Mouse (Mus musculus): ENCODE data around the gene Ikzf4. TPM values are rescaled to one million over a fixed set of nuclear protein-coding genes. Genes with fewer than 3 reads are reported as not detected.
"Not testable (repeated sequence)": the region's sequence is repeated elsewhere in the genome, so short reads cannot be mapped to it uniquely, and the experiment has no call there.

Gene Ikzf4
- total RNA-seq, 2 experiments from 2014 or later, result 0.87 to 2.2 TPM

GRCm38 (mm10) chr10:128639999-128640398, 5.8 kb downstream of the Ikzf4 start:
- no peak for DNase-seq

GRCm38 (mm10) chr10:128637011-128637410, 8.8 kb downstream of the Ikzf4 start:
- DNase-seq, result no peak

- DNase-seq, result no peak
These were observed 9.2 kb downstream of the Ikzf4 start for GRCm38 (mm10) chr10:128636561-128636960.

GRCm38 (mm10) chr10:128635697-128636096, 10.1 kb downstream of the Ikzf4 start:
- no peak for DNase-seq

- no peak for DNase-seq
These were observed 14.2 kb downstream of the Ikzf4 start for GRCm38 (mm10) chr10:128631571-128631970.

GRCm38 (mm10) chr10:128630306-128630705, 15.5 kb downstream of the Ikzf4 start:
- not testable (repeated sequence) for DNase-seq

- no peak for DNase-seq
These were observed 16.0 kb downstream of the Ikzf4 start for GRCm38 (mm10) chr10:128629746-128630145.

GRCm38 (mm10) chr10:128627398-128628317, 18.1 kb downstream of the Ikzf4 start:
- no peak for DNase-seq

GRCm38 (mm10) chr10:128626311-128627310, 19.2 kb downstream of the Ikzf4 start, which contains the start of gene Rps26:
TSS of gene Rps26 (minus strand) at chr10:128626747.
- peak; percentile 91 for DNase-seq

GRCm38 (mm10) chr10:128625287-128625894, 20.4 kb downstream of the Ikzf4 start:
- DNase-seq, result no peak

GRCm38 (mm10) chr10:128623106-128623613, 22.6 kb downstream of the Ikzf4 start:
- not testable (repeated sequence) for DNase-seq

GRCm38 (mm10) chr10:128622702-128623101, 23.1 kb downstream of the Ikzf4 start:
- no peak for DNase-seq

- no peak for DNase-seq
These were observed 23.7 kb downstream of the Ikzf4 start for GRCm38 (mm10) chr10:128621986-128622520.

GRCm38 (mm10) chr10:128620241-128620640, 25.6 kb downstream of the Ikzf4 start:
- no peak for DNase-seq

- not testable (repeated sequence) for DNase-seq
These were observed 26.6 kb downstream of the Ikzf4 start for GRCm38 (mm10) chr10:128619148-128619547.

- no peak for DNase-seq
These were observed 27.2 kb downstream of the Ikzf4 start for GRCm38 (mm10) chr10:128618570-128618969.

GRCm38 (mm10) chr10:128615798-128616448, 29.9 kb downstream of the Ikzf4 start:
- DNase-seq, result not testable (repeated sequence)

GRCm38 (mm10) chr10:128614934-128615333, 30.9 kb downstream of the Ikzf4 start:
- no peak for DNase-seq

- DNase-seq, result not testable (repeated sequence)
These were observed 32.0 kb downstream of the Ikzf4 start for GRCm38 (mm10) chr10:128613820-128614219.

GRCm38 (mm10) chr10:128613154-128613440, 32.7 kb downstream of the Ikzf4 start:
- no peak for DNase-seq

Measured in adrenal gland, postnatal 10 days (tissue).